Mouse (Mus musculus) MEL (cell line): ENCODE results near the gene Smg8.

Source experiments
- CTCF ChIP-seq, 3 experiments: IDR thresholded peaks in 2 of 3; conservative IDR thresholded peaks in 1 of 3; 2 replicates each; pipeline ENCODE4 v1.5.1; 2011 to 2012; ENCODE audit warnings: low read length in 3 of 3, low read depth in 2 of 3, mild to moderate bottlenecking in 2 of 3, improper control_type of control experiment in 1 of 3, inconsistent platforms in 1 of 3, mixed read lengths in 1 of 3, moderate library complexity in 1 of 3; ENCODE audit not compliant: control insufficient read depth in 1 of 3, insufficient read depth in 1 of 3, poor library complexity in 1 of 3, severe bottlenecking in 1 of 3
- E2F4 ChIP-seq: IDR thresholded peaks from 2 replicates; pipeline ENCODE4 v1.6.1; 2011; ENCODE audit warnings: low read depth, low read length, improper control_type of control experiment, borderline replicate concordance
- ETS1 ChIP-seq: IDR thresholded peaks from 2 replicates; pipeline ENCODE4 v1.6.1; 2012; ENCODE audit warnings: low read depth, mild to moderate bottlenecking, inconsistent platforms, low read length, improper control_type of control experiment, moderate library complexity
- GATA1 ChIP-seq: IDR thresholded peaks from 2 replicates; pipeline ENCODE4 v1.6.1; 2011; ENCODE audit warnings: low read depth, low read length, improper control_type of control experiment
- KAT2A ChIP-seq: conservative IDR thresholded peaks from 2 replicates; pipeline ENCODE4 v1.6.1; 2012; ENCODE audit warnings: low read depth, low read length, improper control_type of control experiment, inconsistent platforms
- MEF2A ChIP-seq: IDR thresholded peaks from 2 replicates; pipeline ENCODE4 v1.6.1; 2014; ENCODE audit warnings: low read depth, mild to moderate bottlenecking, inconsistent platforms, low read length, improper control_type of control experiment; ENCODE audit not compliant: poor library complexity, insufficient replicate concordance, severe bottlenecking; ENCODE audit errors: extremely low read depth
- NELFE ChIP-seq: IDR thresholded peaks from 2 replicates; pipeline ENCODE4 v1.6.1; 2011; ENCODE audit warnings: low read depth, low read length, improper control_type of control experiment
- NRF1 ChIP-seq: IDR thresholded peaks from 2 replicates; pipeline ENCODE4 v1.6.1; 2014; ENCODE audit warnings: low read depth, mild to moderate bottlenecking, inconsistent platforms, low read length, improper control_type of control experiment, moderate library complexity; ENCODE audit not compliant: poor library complexity, insufficient read depth, severe bottlenecking
- POLR2A ChIP-seq, 2 experiments: IDR thresholded peaks; 2 replicates each; pipeline ENCODE4 v1.6.1; 2011 to 2012; ENCODE audit warnings: low read length in 2 of 2, mild to moderate bottlenecking in 2 of 2, control low read depth in 1 of 2, improper control_type of control experiment in 1 of 2, low read depth in 1 of 2, moderate library complexity in 1 of 2; ENCODE audit not compliant: control insufficient read depth in 1 of 2, insufficient read depth in 1 of 2, poor library complexity in 1 of 2
- RCOR1 ChIP-seq: IDR thresholded peaks from 2 replicates; pipeline ENCODE4 v1.6.1; 2012; ENCODE audit warnings: low read depth, mild to moderate bottlenecking, inconsistent platforms, low read length, improper control_type of control experiment

DNA sequence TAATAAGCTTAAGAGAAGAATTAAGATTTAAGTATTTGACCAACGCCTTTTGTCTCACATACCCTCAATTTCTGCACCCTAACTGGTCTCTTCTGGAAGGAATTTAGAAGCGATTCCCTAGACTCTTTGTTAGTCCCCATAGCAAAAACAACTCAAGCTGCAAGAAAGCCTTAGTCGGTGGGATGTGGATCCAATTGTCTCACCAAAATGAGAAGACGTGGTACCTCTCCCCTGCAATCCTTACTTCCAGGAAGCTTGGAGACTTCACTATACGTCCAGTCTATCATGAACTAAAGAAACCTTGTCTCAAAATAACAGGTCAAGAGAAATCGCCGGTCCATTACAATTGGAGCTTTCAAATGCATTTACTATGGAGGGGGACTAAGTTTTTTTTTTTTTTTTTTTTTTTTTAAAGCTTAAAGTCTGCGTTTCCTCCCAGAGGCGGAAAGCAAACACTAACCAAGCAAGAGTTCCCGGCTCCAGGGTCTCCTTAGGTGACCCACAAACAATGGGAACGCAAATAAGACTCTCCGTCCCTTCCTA, 39.8 kb upstream of the Smg8 start:
- no peak for TF ChIP-seq KAT2A
- TF ChIP-seq NELFE: no peak
- no peak for TF ChIP-seq CTCF (IDR thresholded peaks at IDR 0.05 in 2 of 3, conservative IDR thresholded peaks at IDR 0.05 in 1 of 3; ENCODE audit: control insufficient read depth in 1 of 3, insufficient read depth in 1 of 3, low read depth in 2 of 3, low read length in 3 of 3, poor library complexity in 1 of 3, severe bottlenecking in 1 of 3)
- TF ChIP-seq GATA1: no peak
- no peak; a peak in 1 of 4 replicates for TF ChIP-seq POLR2A (IDR thresholded peaks at IDR 0.05; ENCODE audit: control insufficient read depth in 1 of 2, insufficient read depth in 1 of 2, low read depth in 1 of 2, low read length in 2 of 2, poor library complexity in 1 of 2)
- TF ChIP-seq NRF1: no peak
- no peak for TF ChIP-seq ETS1
- TF ChIP-seq RCOR1: no peak
- no peak for TF ChIP-seq MEF2A
- no peak for TF ChIP-seq E2F4
